Mouse (Mus musculus) limb, embryonic 14.5 days (tissue): ENCODE results near the gene Ttc30a1. TPM values are rescaled to one million over a fixed set of nuclear protein-coding genes. Genes with fewer than 3 reads are reported as not detected.

Source experiments
- ATAC-seq: fragments of 200-750 bp; cut with Nextera tagmentation; 2 replicates; pipeline ENCODE4 v1.8.0; 2017; ENCODE audit warnings: low read depth, moderate number of reproducible peaks, moderate TSS enrichment; ENCODE audit not compliant: low FRiP score
- DNase-seq: peaks from one replicate; pipeline ENCODE4 v3.0.0-alpha.2; 2015; ENCODE audit warnings: low spot score
- H3K27ac ChIP-seq: fragments of 300-500 bp; sonication (generic); replicated peaks from 2 replicates; pipeline ENCODE4 v1.5.1; 2014; ENCODE audit warnings: low read depth, mild to moderate bottlenecking, low read length, moderate library complexity, mixed read lengths
- H3K27me3 ChIP-seq: fragments of 300-500 bp; sonication (generic); 2 replicates; pipeline ENCODE4 v1.6.1; 2014; ENCODE audit warnings: low read length, mixed read lengths; ENCODE audit not compliant: control insufficient read depth, insufficient read depth
- H3K36me3 ChIP-seq: fragments of 300-500 bp; sonication (generic); 2 replicates; pipeline ENCODE4 v1.6.1; 2014; ENCODE audit warnings: mild to moderate bottlenecking, low read length, moderate library complexity, mixed read lengths; ENCODE audit not compliant: control insufficient read depth, insufficient read depth
- H3K4me1 ChIP-seq: fragments of 300-500 bp; sonication (generic); 2 replicates; pipeline ENCODE4 v1.6.1; 2014; ENCODE audit warnings: antibody characterized with exemption, low read length, mixed read lengths; ENCODE audit not compliant: control insufficient read depth, insufficient read depth
- H3K4me2 ChIP-seq: fragments of 300-500 bp; sonication (generic); replicated peaks from 2 replicates; pipeline ENCODE4 v1.6.1; 2014; ENCODE audit warnings: low read depth, mild to moderate bottlenecking, low read length, moderate library complexity; ENCODE audit not compliant: severe bottlenecking
- H3K4me3 ChIP-seq: fragments of 300-500 bp; sonication (generic); replicated peaks from 2 replicates; pipeline ENCODE4 v1.5.1; 2014; ENCODE audit warnings: low read length
- H3K9ac ChIP-seq: fragments of 300-500 bp; sonication (generic); 2 replicates; pipeline ENCODE4 v1.6.1; 2014; ENCODE audit warnings: mild to moderate bottlenecking, low read depth, low read length, moderate library complexity; ENCODE audit not compliant: severe bottlenecking
- H3K9me3 ChIP-seq: fragments of 300-500 bp; sonication (generic); 2 replicates; pipeline ENCODE4 v1.6.1; 2016; ENCODE audit warnings: low read length; ENCODE audit not compliant: control insufficient read depth
- POLR2A ChIP-seq: fragments of 200-500 bp; IDR thresholded peaks from 2 replicates; pipeline ENCODE4 v1.8.0; 2012; ENCODE audit warnings: inconsistent platforms, mild to moderate bottlenecking, moderate library complexity, borderline replicate concordance; ENCODE audit not compliant: insufficient read depth, insufficient read length; ENCODE audit errors: extremely low read depth
- WGBS: fragments of 180-500 bp; shearing (Covaris S2); extraction: QIAGEN DNeasy Blood & Tissue Kit; methylation state at CpG from one replicate; pipeline ENCODE4 v1.1.7; 2014; 5-methylcytosine and 5-hydroxymethylcytosine counted together
- polyA plus RNA-seq, 2 experiments: library from polyadenylated mRNA; depleted of rRNA in 1 of 2; stranded (reverse) in 1 of 2; unstranded in 1 of 2; fragments of >200 nt; fragmentation: Nextera tagmentation in 1 of 2; extraction: Ambion mirVana in 1 of 2; gene quantifications; 2 replicates each; pipeline versions ENCODE4 v1.2.1 to v1.2.3; 2012 to 2014

The Ttc30a1 gene
- polyA plus RNA-seq, 2 experiments: 5.9 to 6.9 TPM

DNA sequence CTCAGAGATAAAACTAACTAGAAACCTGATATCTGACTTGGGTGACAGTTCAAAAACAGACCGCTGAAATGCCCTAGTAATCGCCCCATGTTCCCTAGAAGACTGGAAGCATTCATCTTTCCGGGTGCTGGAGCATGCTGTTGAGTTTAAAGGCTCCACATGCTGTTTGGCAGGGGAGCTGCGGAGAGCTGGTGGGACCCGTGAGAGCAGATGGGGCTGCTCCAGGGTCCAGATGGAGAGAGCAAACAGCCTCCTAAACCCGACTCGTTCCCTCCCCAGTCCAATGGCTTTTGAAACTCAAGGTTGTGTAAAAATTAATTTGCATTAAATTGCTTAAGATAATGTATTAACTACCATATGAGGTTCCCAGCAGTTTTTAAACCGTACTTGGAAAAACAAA is 16.9 kb upstream of the Ttc30a1 start:
- no peak overlapping the region for H3K4me2 ChIP-seq
- no peaks in the 10 kb centered on the region for H3K27me3 ChIP-seq
- no peaks in the 10 kb centered on the region for H3K9me3 ChIP-seq
- 18% methylated on average over 8 of the region's 8 CpGs for WGBS
- no peak for TF ChIP-seq POLR2A
- DNase-seq (no peak), ATAC-seq (no peak)
- no peaks in the 10 kb centered on the region for H3K36me3 ChIP-seq
- no peak overlapping the region for H3K27ac ChIP-seq
- H3K4me1 ChIP-seq: 0 out of 2 replicates have a peak, but pooled peaks cover 8% of the 10 kb centered on the region
- no peak overlapping the region for H3K9ac ChIP-seq
- no peak overlapping the region for H3K4me3 ChIP-seq

DNA sequence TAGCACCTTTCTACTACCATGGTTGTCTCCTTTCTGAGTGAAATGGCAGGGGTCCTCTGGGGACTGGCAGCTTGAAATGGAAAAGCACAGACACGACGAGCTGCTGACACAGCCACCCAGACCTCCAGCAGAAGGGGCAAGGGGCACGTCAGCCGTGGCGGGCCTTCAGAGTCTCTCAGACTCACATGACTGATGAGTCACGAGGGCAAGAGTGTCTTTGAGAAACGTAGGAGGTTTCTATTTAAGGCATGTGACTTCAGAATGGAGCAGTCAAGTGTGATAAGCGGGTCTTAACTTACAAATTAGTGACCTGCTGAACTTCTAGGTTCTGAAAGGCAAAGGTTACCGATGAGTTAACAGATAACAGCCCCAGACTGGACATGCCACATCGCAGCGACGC is 16.0 kb upstream of the Ttc30a1 start:
- H3K4me3 ChIP-seq: no peak overlapping the region
- no peaks in the 10 kb centered on the region for H3K27me3 ChIP-seq
- H3K4me1 ChIP-seq: 0 out of 2 replicates have a peak, but pooled peaks cover 8% of the 10 kb centered on the region
- H3K27ac ChIP-seq: no peak overlapping the region
- no peaks in the 10 kb centered on the region for H3K36me3 ChIP-seq
- no peak for TF ChIP-seq POLR2A
- no peak for ATAC-seq
- no peak overlapping the region for H3K9ac ChIP-seq
- no peak overlapping the region for H3K4me2 ChIP-seq
- H3K9me3 ChIP-seq: no peaks in the 10 kb centered on the region
- 59% methylated on average over 12 of the region's 12 CpGs for WGBS
- no peak for DNase-seq

DNA sequence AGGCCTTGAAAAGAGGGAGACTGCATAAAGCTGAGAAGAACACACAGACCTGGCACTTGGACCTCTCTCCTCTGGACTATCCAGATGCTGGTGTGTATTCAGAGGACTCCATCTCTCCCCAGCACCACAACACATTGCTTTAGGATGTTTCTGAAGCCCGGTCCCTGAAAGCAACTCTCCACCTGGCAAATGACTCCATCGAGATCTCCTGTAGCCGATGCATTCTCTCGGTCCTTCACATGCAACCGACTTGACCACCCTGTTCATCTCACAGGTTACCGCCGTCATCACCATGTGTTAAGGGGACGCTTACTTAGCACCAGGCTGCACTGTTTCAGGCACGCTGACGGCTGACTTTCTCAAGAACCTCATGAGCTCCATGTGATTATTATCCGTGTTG is 13.1 kb upstream of the Ttc30a1 start:
- H3K36me3 ChIP-seq: no peaks in the 10 kb centered on the region
- DNase-seq (no peak), ATAC-seq (no peak)
- peaks cover 33% of the 10 kb centered on the region for H3K4me1 ChIP-seq
- H3K9ac ChIP-seq: no peak overlapping the region
- no peaks in the 10 kb centered on the region for H3K27me3 ChIP-seq
- WGBS: 92% methylated on average over 11 of the region's 11 CpGs
- H3K9me3 ChIP-seq: no peaks in the 10 kb centered on the region
- H3K4me3 ChIP-seq: no peak overlapping the region
- no peak for TF ChIP-seq POLR2A
- no peak overlapping the region for H3K4me2 ChIP-seq
- H3K27ac ChIP-seq: no peak overlapping the region

DNA sequence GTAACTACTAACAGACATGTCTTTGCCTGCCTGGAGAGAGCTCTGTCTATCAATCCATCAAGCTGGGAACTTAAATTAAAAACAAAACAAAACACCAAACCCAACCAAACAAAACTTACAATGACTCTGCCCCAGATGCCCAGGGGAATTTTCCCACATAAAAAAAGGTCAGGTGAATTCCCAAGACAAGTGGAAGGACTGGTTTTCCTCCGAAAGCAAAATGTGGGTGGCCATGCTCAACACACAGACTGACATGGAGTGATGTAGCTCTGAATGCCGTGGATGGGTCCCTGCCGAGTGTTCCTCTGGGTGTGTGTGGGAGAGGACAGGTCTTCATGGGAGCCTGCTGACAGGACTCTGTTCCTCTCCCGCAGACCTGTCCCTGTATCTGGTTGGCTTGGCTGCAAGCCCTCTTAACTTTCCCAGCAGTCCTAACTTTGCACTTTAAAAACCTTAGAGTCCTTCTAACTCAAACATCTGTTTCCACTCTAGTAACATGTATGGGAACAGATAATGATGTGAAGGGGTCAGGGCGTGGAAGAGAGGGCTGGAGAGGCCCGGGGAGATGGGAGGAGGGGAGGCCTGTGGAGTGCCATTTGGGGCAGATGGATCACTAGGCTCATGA is 9.9 kb upstream of the Ttc30a1 start:
- peak overlapping the region; percentile 22; the same call in 1 of the 2 replicates for H3K27ac ChIP-seq
- TF ChIP-seq POLR2A: no peak
- 11% methylated on average over 6 of the region's 6 CpGs for WGBS
- no peaks in the 10 kb centered on the region for H3K27me3 ChIP-seq
- DNase-seq (peak; percentile 50), ATAC-seq (peak; percentile 72)
- H3K4me1 ChIP-seq: peaks cover 50% of the 10 kb centered on the region
- H3K4me3 ChIP-seq: no peak overlapping the region
- no peak overlapping the region for H3K9ac ChIP-seq
- no peaks in the 10 kb centered on the region for H3K9me3 ChIP-seq
- no peaks in the 10 kb centered on the region for H3K36me3 ChIP-seq
- H3K4me2 ChIP-seq: 0 out of 2 replicates have a peak overlapping the region, but pooled peaks have one; percentile 8

DNA sequence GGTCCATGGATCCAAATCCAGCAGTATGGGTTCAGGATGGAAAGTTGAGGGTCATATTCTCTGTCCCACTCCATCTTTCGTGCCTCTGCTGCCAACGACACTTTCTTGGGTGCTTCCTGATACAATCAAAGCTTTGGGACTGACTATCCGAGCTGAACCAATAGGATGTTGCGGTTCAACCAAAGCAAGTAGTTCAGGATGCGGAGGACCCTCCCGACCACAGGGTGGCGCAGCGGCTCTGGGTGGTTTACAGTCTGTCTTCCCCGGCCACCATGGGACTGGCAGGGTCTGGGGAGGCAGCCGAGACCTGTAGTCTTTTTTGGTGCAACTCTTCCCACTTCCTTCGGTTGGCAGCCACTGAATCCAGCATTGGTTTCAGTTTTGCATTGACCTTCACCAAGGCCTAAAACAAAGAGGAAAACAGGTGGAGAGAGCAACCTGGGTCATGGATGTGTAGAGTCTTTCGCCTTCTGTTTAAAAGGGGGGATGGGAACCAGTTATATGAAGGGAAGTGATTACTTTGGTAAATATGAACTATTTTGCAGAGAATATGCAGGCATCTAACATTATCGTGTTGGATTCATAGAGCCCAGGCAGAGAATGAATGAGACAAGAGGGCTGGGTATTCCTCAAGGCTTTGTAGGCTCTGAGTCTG is 9.2 kb upstream of the Ttc30a1 start:
- Histone ChIP-seq H3K4me1 (peaks cover 50% of the 10 kb centered on the region), H3K27me3 (no peaks in the 10 kb centered on the region), H3K4me2 (no peak overlapping the region), H3K9me3 (no peaks in the 10 kb centered on the region), H3K27ac (0 out of 2 replicates have a peak overlapping the region, but pooled peaks have one; percentile 28), H3K4me3 (no peak overlapping the region), H3K36me3 (no peaks in the 10 kb centered on the region), H3K9ac (no peak overlapping the region)
- no peak for ATAC-seq
- DNase-seq: peak; percentile 57
- WGBS: 51% methylated on average over 13 of the region's 13 CpGs
- TF ChIP-seq POLR2A: no peak
